Mouse (Mus musculus): Measurements from ENCODE around the gene Fcgr3. TPM values are rescaled to one million over a fixed set of nuclear protein-coding genes. Genes with fewer than 3 reads are reported as not detected.

The Fcgr3 gene
- polyA plus RNA-seq, 1 experiment from 2014 or later, result 10.4 TPM

DNA sequence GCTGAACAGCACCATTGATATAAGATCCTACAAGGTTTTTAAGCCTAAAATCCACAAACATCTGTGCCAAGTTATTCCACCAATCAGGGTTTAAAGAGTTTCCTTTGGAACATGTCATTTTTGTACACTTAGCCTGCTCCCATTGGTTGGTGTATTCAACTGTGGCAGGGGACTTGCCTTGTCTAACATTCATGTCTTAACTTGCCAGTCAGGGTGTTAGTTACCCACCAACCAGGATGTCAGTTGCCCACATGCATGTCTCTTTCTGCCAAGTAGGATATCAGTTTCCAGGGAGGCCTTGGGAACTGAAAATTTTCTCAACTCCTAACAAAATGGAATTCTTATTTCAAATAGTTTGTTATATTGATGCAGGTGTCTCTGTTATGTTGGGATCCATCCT is 59.1 kb downstream of the Fcgr3 start:
- H3K27ac ChIP-seq, result no peak overlapping the region
- no peaks in the 10 kb centered on the region for H3K27me3 ChIP-seq
- H3K4me2 ChIP-seq, result no peak overlapping the region
- no peak overlapping the region for H3K4me3 ChIP-seq
- H3K9me3 ChIP-seq (replicated peaks), result no peaks in the 10 kb centered on the region
- no peak for ATAC-seq (replicated peaks; ENCODE audit: insufficient number of reproducible peaks, insufficient read depth, low FRiP score, low read depth)
- H3K9ac ChIP-seq, result no peak overlapping the region
- H3K36me3 ChIP-seq, result no peaks in the 10 kb centered on the region
- H3K4me1 ChIP-seq (replicated peaks), result no peaks in the 10 kb centered on the region

GRCm38 (mm10) chr1:171005081-171005480 is 59.7 kb downstream of the Fcgr3 start:
- no peaks in the 10 kb centered on the region for H3K27me3 ChIP-seq
- H3K4me1 ChIP-seq (replicated peaks), result no peaks in the 10 kb centered on the region
- H3K36me3 ChIP-seq, result no peaks in the 10 kb centered on the region
- H3K27ac ChIP-seq, result no peak overlapping the region
- H3K4me3 ChIP-seq, result no peak overlapping the region
- H3K9ac ChIP-seq, result no peak overlapping the region
- no peaks in the 10 kb centered on the region for H3K9me3 ChIP-seq (replicated peaks)
- no peak overlapping the region for H3K4me2 ChIP-seq
- whole genome bisulfite sequencing, result 57% methylated on average over 6 of the region's 6 CpGs
- no peak for ATAC-seq (replicated peaks; ENCODE audit: insufficient number of reproducible peaks, insufficient read depth, low FRiP score, low read depth)

Small RNA genes lying within 50 kb of the gene (microRNA-seq; reads per million reads assigned to microRNA genes)
- gene Gm27552, result not detected
- not detected for gene Gm27844
- gene Mir6546, result 5.9 reads per million, percentile 20 among the genes with 10 or more reads in this experiment

Other genes with a start within 250 kb of the Fcgr3 start
- gene Atf6, start 197.2 kb downstream of the Fcgr3 start, polyA plus RNA-seq (2015; fragmentation: Nextera tagmentation; extraction: Ambion mirVana), result 9.8 and 10.2 TPM in 2 replicates
- gene Gm26620, start 179.9 kb downstream of the Fcgr3 start, polyA plus RNA-seq (2015; fragmentation: Nextera tagmentation; extraction: Ambion mirVana), result 0.62 and 0.84 TPM in 2 replicates
- 23.0 TPM in 2 replicates for gene Dusp12, start 179.4 kb downstream of the Fcgr3 start, polyA plus RNA-seq (2015; fragmentation: Nextera tagmentation; extraction: Ambion mirVana)
- gene Fcrlb, start 152.0 kb downstream of the Fcgr3 start, polyA plus RNA-seq (2015; fragmentation: Nextera tagmentation; extraction: Ambion mirVana), result 0.14 TPM in 1 of 2 replicates, not detected in the other
- 0.09 and 0.22 TPM in 2 replicates for gene Fcrla, start 137.4 kb downstream of the Fcgr3 start, polyA plus RNA-seq (2015; fragmentation: Nextera tagmentation; extraction: Ambion mirVana)
- 1.2 and 2.9 TPM in 2 replicates for gene Fcgr2b, start 88.4 kb downstream of the Fcgr3 start, polyA plus RNA-seq (2015; fragmentation: Nextera tagmentation; extraction: Ambion mirVana)
- 1.1 and 1.4 TPM in 2 replicates for gene Fcgr4, start 46.0 kb downstream of the Fcgr3 start, polyA plus RNA-seq (2015; fragmentation: Nextera tagmentation; extraction: Ambion mirVana)
- 2.7 and 3.5 TPM in 2 replicates for gene Cfap126, start 49.0 kb upstream of the Fcgr3 start, polyA plus RNA-seq (2015; fragmentation: Nextera tagmentation; extraction: Ambion mirVana)
- 525 and 563 TPM in 2 replicates for gene Sdhc, start 85.7 kb upstream of the Fcgr3 start, polyA plus RNA-seq (2015; fragmentation: Nextera tagmentation; extraction: Ambion mirVana)
- 0.63 and 1.7 TPM in 2 replicates for gene Mpz, start 85.8 kb upstream of the Fcgr3 start, polyA plus RNA-seq (2015; fragmentation: Nextera tagmentation; extraction: Ambion mirVana)
- gene Pcp4l1, start 131.3 kb upstream of the Fcgr3 start, polyA plus RNA-seq (2015; fragmentation: Nextera tagmentation; extraction: Ambion mirVana), result 43.0 and 46.4 TPM in 2 replicates
- 0.33 and 0.35 TPM in 2 replicates for gene Nr1i3, start 149.0 kb upstream of the Fcgr3 start, polyA plus RNA-seq (2015; fragmentation: Nextera tagmentation; extraction: Ambion mirVana)
- gene Tomm40l, start 157.6 kb upstream of the Fcgr3 start, polyA plus RNA-seq (2015; fragmentation: Nextera tagmentation; extraction: Ambion mirVana), result 55.6 and 57.9 TPM in 2 replicates
- 9.2 and 43.9 TPM in 2 replicates for gene Apoa2, start 160.1 kb upstream of the Fcgr3 start, polyA plus RNA-seq (2015; fragmentation: Nextera tagmentation; extraction: Ambion mirVana)
- gene Fcer1g, start 169.4 kb upstream of the Fcgr3 start, polyA plus RNA-seq (2015; fragmentation: Nextera tagmentation; extraction: Ambion mirVana), result 28.0 and 44.6 TPM in 2 replicates
- 5.2 and 6.0 TPM in 2 replicates for gene Adamts4, start 185.5 kb upstream of the Fcgr3 start, polyA plus RNA-seq (2015; fragmentation: Nextera tagmentation; extraction: Ambion mirVana)
- gene Ndufs2, start 186.5 kb upstream of the Fcgr3 start, polyA plus RNA-seq (2015; fragmentation: Nextera tagmentation; extraction: Ambion mirVana), result 514 and 535 TPM in 2 replicates
- 44.4 and 56.4 TPM in 2 replicates for gene B4galt3, start 205.4 kb upstream of the Fcgr3 start, polyA plus RNA-seq (2015; fragmentation: Nextera tagmentation; extraction: Ambion mirVana)
- 32.7 and 47.2 TPM in 2 replicates for gene Ppox, start 216.3 kb upstream of the Fcgr3 start, polyA plus RNA-seq (2015; fragmentation: Nextera tagmentation; extraction: Ambion mirVana)
- 44.9 and 55.6 TPM in 2 replicates for gene Usp21, start 223.1 kb upstream of the Fcgr3 start, polyA plus RNA-seq (2015; fragmentation: Nextera tagmentation; extraction: Ambion mirVana)
- gene Ufc1, start 230.1 kb upstream of the Fcgr3 start, polyA plus RNA-seq (2015; fragmentation: Nextera tagmentation; extraction: Ambion mirVana), result 83.6 and 85.0 TPM in 2 replicates